Mouse (Mus musculus) MEL (cell line): Measurements from ENCODE around the gene Gast. TPM values are rescaled to one million over a fixed set of nuclear protein-coding genes. Genes with fewer than 3 reads are reported as not detected.
A peak's percentile ranks its signal among the peaks of the same experiment; 100 is the strongest.

ENCODE experiments used
- DNase-seq: peaks from one replicate; pipeline ENCODE4 v3.0.0; 2011; ENCODE audit warnings: low read depth, low spot score
- H3K27ac ChIP-seq: 2 replicates; pipeline ENCODE4 v1.5.1; 2012; ENCODE audit warnings: low read depth, mild to moderate bottlenecking, control low read depth, low read length, moderate library complexity; ENCODE audit not compliant: control insufficient read depth
- H3K27me3 ChIP-seq, 2 experiments: fragments of 150-350 bp in 1 of 2; sonication (generic) in 1 of 2; 2 replicates each; pipeline ENCODE4 v1.6.1; 2012; ENCODE audit warnings: low read length in 2 of 2, mild to moderate bottlenecking in 2 of 2, improper control_type of control experiment in 1 of 2, moderate library complexity in 1 of 2; ENCODE audit not compliant: insufficient read depth in 2 of 2, control insufficient read depth in 1 of 2
- H3K36me3 ChIP-seq, 2 experiments: 2 replicates each; pipeline ENCODE4 v1.6.1; 2012 to 2014; ENCODE audit warnings: low read length in 2 of 2, improper control_type of control experiment in 1 of 2, inconsistent platforms in 1 of 2, mild to moderate bottlenecking in 1 of 2; ENCODE audit not compliant: insufficient read depth in 2 of 2, control insufficient read depth in 1 of 2
- H3K4me1 ChIP-seq, 2 experiments: fragments of 150-350 bp in 1 of 2; sonication (generic) in 1 of 2; 2 replicates each; pipeline ENCODE4 v1.6.1; 2012; ENCODE audit warnings: low read length in 2 of 2, improper control_type of control experiment in 1 of 2, mild to moderate bottlenecking in 1 of 2; ENCODE audit not compliant: insufficient read depth in 2 of 2, control insufficient read depth in 1 of 2
- H3K4me3 ChIP-seq, 2 experiments: fragments of 150-350 bp in 1 of 2; sonication (generic) in 1 of 2; 2 replicates each; pipeline ENCODE4 v1.5.1; 2012; ENCODE audit warnings: low read depth in 2 of 2, low read length in 2 of 2, mild to moderate bottlenecking in 2 of 2, moderate library complexity in 2 of 2, control low read depth in 1 of 2, improper control_type of control experiment in 1 of 2; ENCODE audit not compliant: control insufficient read depth in 1 of 2, insufficient read depth in 1 of 2
- H3K79me2 ChIP-seq: 2 replicates; pipeline ENCODE4 v1.6.1; 2012; ENCODE audit warnings: mild to moderate bottlenecking, low read length, moderate library complexity; ENCODE audit not compliant: control insufficient read depth, poor library complexity, insufficient read depth
- H3K9ac ChIP-seq: 2 replicates; pipeline ENCODE4 v1.6.1; 2012; ENCODE audit warnings: low read depth, mild to moderate bottlenecking, control low read depth, low read length, moderate library complexity; ENCODE audit not compliant: control insufficient read depth, poor library complexity, severe bottlenecking
- H3K9me3 ChIP-seq: fragments of 150-350 bp; sonication (generic); replicated peaks from 2 replicates; pipeline ENCODE4 v1.6.1; 2012; ENCODE audit warnings: mild to moderate bottlenecking, low read length, improper control_type of control experiment, moderate library complexity; ENCODE audit not compliant: insufficient read depth
- CTCF ChIP-seq, 3 experiments: IDR thresholded peaks in 2 of 3; conservative IDR thresholded peaks in 1 of 3; 2 replicates each; pipeline ENCODE4 v1.5.1; 2011 to 2012; ENCODE audit warnings: low read length in 3 of 3, low read depth in 2 of 3, mild to moderate bottlenecking in 2 of 3, improper control_type of control experiment in 1 of 3, inconsistent platforms in 1 of 3, mixed read lengths in 1 of 3, moderate library complexity in 1 of 3; ENCODE audit not compliant: control insufficient read depth in 1 of 3, insufficient read depth in 1 of 3, poor library complexity in 1 of 3, severe bottlenecking in 1 of 3
- ELF1 ChIP-seq: IDR thresholded peaks from 2 replicates; pipeline ENCODE4 v1.6.1; 2014; ENCODE audit warnings: low read depth, mild to moderate bottlenecking, inconsistent platforms, low read length, improper control_type of control experiment, moderate library complexity
- EP300 ChIP-seq, 2 experiments: IDR thresholded peaks; 2 replicates each; pipeline ENCODE4 v1.6.1; 2011; ENCODE audit warnings: improper control_type of control experiment in 2 of 2, low read length in 2 of 2, low read depth in 1 of 2, mild to moderate bottlenecking in 1 of 2
- GATA1 ChIP-seq: IDR thresholded peaks from 2 replicates; pipeline ENCODE4 v1.6.1; 2011; ENCODE audit warnings: low read depth, low read length, improper control_type of control experiment
- HCFC1 ChIP-seq: IDR thresholded peaks from 2 replicates; pipeline ENCODE4 v1.6.1; 2012; ENCODE audit warnings: low read depth, mild to moderate bottlenecking, inconsistent platforms, low read length, improper control_type of control experiment, moderate library complexity
- MAZ ChIP-seq: IDR thresholded peaks from 2 replicates; pipeline ENCODE4 v1.6.1; 2012; ENCODE audit warnings: low read depth, mild to moderate bottlenecking, inconsistent platforms, low read length, improper control_type of control experiment
- NELFE ChIP-seq: IDR thresholded peaks from 2 replicates; pipeline ENCODE4 v1.6.1; 2011; ENCODE audit warnings: low read depth, low read length, improper control_type of control experiment
- NRF1 ChIP-seq: IDR thresholded peaks from 2 replicates; pipeline ENCODE4 v1.6.1; 2014; ENCODE audit warnings: low read depth, mild to moderate bottlenecking, inconsistent platforms, low read length, improper control_type of control experiment, moderate library complexity; ENCODE audit not compliant: poor library complexity, insufficient read depth, severe bottlenecking
- RAD21 ChIP-seq: IDR thresholded peaks from 2 replicates; pipeline ENCODE4 v1.6.1; 2011; ENCODE audit warnings: mild to moderate bottlenecking, low read depth, low read length, improper control_type of control experiment
- SIN3A ChIP-seq: IDR thresholded peaks from 2 replicates; pipeline ENCODE4 v1.6.1; 2012; ENCODE audit warnings: low read length, improper control_type of control experiment, inconsistent platforms
- TCF12 ChIP-seq: IDR thresholded peaks from 2 replicates; pipeline ENCODE4 v1.6.1; 2014; ENCODE audit warnings: low read depth, mild to moderate bottlenecking, inconsistent platforms, low read length, improper control_type of control experiment, moderate library complexity
- polyA plus RNA-seq, 2 experiments: library from polyadenylated mRNA; stranded (reverse) in 1 of 2; unstranded in 1 of 2; fragments of >175 nt in 1 of 2; fragments of >200 nt in 1 of 2; gene quantifications; 2 replicates each; pipeline versions ENCODE4 v1.2.1 to v1.2.4; 2012; ENCODE audit warnings: low replicate concordance in 2 of 2, low read depth in 1 of 2; ENCODE audit not compliant: insufficient read length in 2 of 2, insufficient read depth in 1 of 2, missing spikeins in 1 of 2
- total RNA-seq: library from RNA; depleted of rRNA; stranded (reverse); fragments of 300-350 nt; gene quantifications from 2 replicates; pipeline ENCODE4 v1.2.3, GENCODE M21; 2012

Gene Gast
- total and polyA plus RNA-seq, 3 experiments = not detected

- Histone ChIP-seq H3K9ac (no peak overlapping the region), H3K27me3 (no peaks in the 10 kb centered on the region), H3K4me3 (no peak overlapping the region), H3K36me3 (no peaks in the 10 kb centered on the region), H3K9me3 (no peaks in the 10 kb centered on the region), H3K4me1 (peaks cover 0 to 12% of the 10 kb centered on the region in 2 experiments; a peak in 2 of 4 replicates), H3K27ac (no peak overlapping the region), H3K79me2 (no peaks in the 10 kb centered on the region; the same call in 1 of the 2 replicates)
- DNase-seq = no peak
- no peak for TF ChIP-seq TCF12
- TF ChIP-seq CTCF (IDR thresholded peaks at IDR 0.05 in 2 of 3, conservative IDR thresholded peaks at IDR 0.05 in 1 of 3; ENCODE audit: control insufficient read depth in 1 of 3, insufficient read depth in 1 of 3, low read depth in 2 of 3, low read length in 3 of 3, poor library complexity in 1 of 3, severe bottlenecking in 1 of 3) = peak in 2 of 3 experiments; percentile 27 to 34; a peak in 3 of 6 replicates
Observed at GRCm38 (mm10) chr11:100352076-100352857, 18.1 kb downstream of the Gast start.

- DNase-seq = peak; percentile 81
- Histone ChIP-seq H3K27me3 (peaks cover 0 to 1% of the 10 kb centered on the region in 2 experiments; a peak in 2 of 4 replicates), H3K9me3 (no peaks in the 10 kb centered on the region), H3K36me3 (no peaks in the 10 kb centered on the region), H3K4me3 (peak overlapping the region; percentile 80 to 93), H3K4me1 (peaks cover 0 to 12% of the 10 kb centered on the region in 2 experiments; a peak in 2 of 4 replicates), H3K79me2 (no peaks in the 10 kb centered on the region; the same call in 1 of the 2 replicates), H3K9ac (peak overlapping the region; percentile 69), H3K27ac (peak overlapping the region; percentile 7; the same call in 1 of the 2 replicates)
- TF ChIP-seq RAD21 = no peak
- TF ChIP-seq NRF1 = peak; percentile 71
- TF ChIP-seq GATA1 = no peak
- peak; percentile 31; the same call in 1 of the 2 replicates for TF ChIP-seq ELF1
- peak; percentile 58; the same call in 1 of the 2 replicates for TF ChIP-seq MAZ
- peak; percentile 60; the same call in 1 of the 2 replicates for TF ChIP-seq SIN3A
- TF ChIP-seq HCFC1 = peak; percentile 14; the same call in 1 of the 2 replicates
- TF ChIP-seq EP300 (IDR thresholded peaks at IDR 0.05; ENCODE audit: low read depth in 1 of 2, low read length in 2 of 2) = 0 out of 4 replicates have a peak, but pooled peaks of 1 of the 2 experiments have one; percentile 23
- no peak for TF ChIP-seq NELFE
Observed at GRCm38 (mm10) chr11:100355151-100355951, 21.1 kb downstream of the Gast start.
